Mouse (Mus musculus): ENCODE results near the gene Aldh2. TPM values are rescaled to one million over a fixed set of nuclear protein-coding genes. Genes with fewer than 3 reads are reported as not detected.

Gene Aldh2
- polyA plus RNA-seq, 1 experiment from 2014 or later = 251 TPM

Other genes with a start within 250 kb of the Aldh2 start
- 74.4 and 75.9 TPM in 2 replicates for gene Trafd1, start 208.2 kb downstream of the Aldh2 start, polyA plus RNA-seq (2015; fragmentation: Nextera tagmentation; extraction: Ambion mirVana)
- gene Naa25, start 195.9 kb downstream of the Aldh2 start, polyA plus RNA-seq (2015; fragmentation: Nextera tagmentation; extraction: Ambion mirVana) = 42.1 and 47.1 TPM in 2 replicates
- gene Tmem116, start 141.9 kb downstream of the Aldh2 start, polyA plus RNA-seq (2015; fragmentation: Nextera tagmentation; extraction: Ambion mirVana) = 1.4 and 4.6 TPM in 2 replicates
- gene Erp29, start 141.3 kb downstream of the Aldh2 start, polyA plus RNA-seq (2015; fragmentation: Nextera tagmentation; extraction: Ambion mirVana) = 198 and 203 TPM in 2 replicates
- gene Adam1b, start 90.4 kb downstream of the Aldh2 start, polyA plus RNA-seq (2015; fragmentation: Nextera tagmentation; extraction: Ambion mirVana) = 0.08 and 0.10 TPM in 2 replicates
- gene Adam1a, start 48.3 kb downstream of the Aldh2 start, polyA plus RNA-seq (2015; fragmentation: Nextera tagmentation; extraction: Ambion mirVana) = 1.5 TPM in 2 replicates
- gene Gm42878, start 48.3 kb downstream of the Aldh2 start, polyA plus RNA-seq (2015; fragmentation: Nextera tagmentation; extraction: Ambion mirVana) = not detected in 2 replicates
- gene Mapkapk5, start 47.9 kb downstream of the Aldh2 start, polyA plus RNA-seq (2015; fragmentation: Nextera tagmentation; extraction: Ambion mirVana) = 47.9 and 56.1 TPM in 2 replicates
- 1.8 and 3.1 TPM in 2 replicates for gene Acad12, start 25.1 kb upstream of the Aldh2 start, polyA plus RNA-seq (2015; fragmentation: Nextera tagmentation; extraction: Ambion mirVana)
- 2.2 and 3.3 TPM in 2 replicates for gene Acad10, start 66.7 kb upstream of the Aldh2 start, polyA plus RNA-seq (2015; fragmentation: Nextera tagmentation; extraction: Ambion mirVana)
- gene Brap, start 66.7 kb upstream of the Aldh2 start, polyA plus RNA-seq (2015; fragmentation: Nextera tagmentation; extraction: Ambion mirVana) = 43.9 and 46.4 TPM in 2 replicates
- 48.5 and 49.4 TPM in 2 replicates for gene Atxn2, start 117.5 kb upstream of the Aldh2 start, polyA plus RNA-seq (2015; fragmentation: Nextera tagmentation; extraction: Ambion mirVana)
- 13.1 and 14.8 TPM in 2 replicates for gene Sh2b3, start 243.8 kb upstream of the Aldh2 start, polyA plus RNA-seq (2015; fragmentation: Nextera tagmentation; extraction: Ambion mirVana)